Mouse (Mus musculus): ENCODE results near the gene Cd81. TPM values are rescaled to one million over a fixed set of nuclear protein-coding genes. Genes with fewer than 3 reads are reported as not detected.

Cd81 gene
- polyA plus RNA-seq, 1 experiment = 824 TPM

GRCm38 (mm10) chr7:143041138-143041822 lies 11.3 kb upstream of the Cd81 start:
- peak overlapping the region; percentile 67 for H3K27ac ChIP-seq (ENCODE audit: insufficient read depth, low read depth, low read length)
- H3K4me1 ChIP-seq (ENCODE audit: control insufficient read depth, insufficient read depth, low read length) = peaks cover 16% of the 10 kb centered on the region
- DNase-seq = peak; percentile 61
- H3K36me3 ChIP-seq (ENCODE audit: control insufficient read depth, insufficient read depth, low read length) = no peaks in the 10 kb centered on the region
- no peaks in the 10 kb centered on the region for H3K27me3 ChIP-seq (replicated peaks; ENCODE audit: control insufficient read depth, insufficient read depth, low read length)
- 56% methylated on average over 3 of the region's 3 CpGs for WGBS
- TF ChIP-seq POLR2A (IDR thresholded peaks at IDR 0.05; ENCODE audit: low read depth, low read length) (no peak), CTCF (conservative IDR thresholded peaks at IDR 0.05; ENCODE audit: insufficient read depth, insufficient read length, low read depth, low read length) (no peak)
- H3K4me3 ChIP-seq (ENCODE audit: insufficient read depth, low read depth, low read length) = no peak overlapping the region

- H3K36me3 ChIP-seq (ENCODE audit: control insufficient read depth, insufficient read depth, low read length) = no peaks in the 10 kb centered on the region
- peaks cover 16% of the 10 kb centered on the region for H3K4me1 ChIP-seq (ENCODE audit: control insufficient read depth, insufficient read depth, low read length)
- H3K27ac ChIP-seq (ENCODE audit: insufficient read depth, low read depth, low read length) = peak overlapping the region; percentile 86
- DNase-seq = peak; percentile 92
- TF ChIP-seq CTCF (conservative IDR thresholded peaks at IDR 0.05; ENCODE audit: insufficient read depth, insufficient read length, low read depth, low read length) = no peak
- no peak for TF ChIP-seq POLR2A (IDR thresholded peaks at IDR 0.05; ENCODE audit: low read depth, low read length)
- 29% methylated on average over 3 of the region's 3 CpGs for WGBS
- no peaks in the 10 kb centered on the region for H3K27me3 ChIP-seq (replicated peaks; ENCODE audit: control insufficient read depth, insufficient read depth, low read length)
- H3K4me3 ChIP-seq (ENCODE audit: insufficient read depth, low read depth, low read length) = no peak overlapping the region
Measured at GRCm38 (mm10) chr7:143042089-143042488, 10.4 kb upstream of the Cd81 start.

GRCm38 (mm10) chr7:143042897-143043300 lies 9.6 kb upstream of the Cd81 start:
- 65% methylated on average over 3 of the region's 3 CpGs for WGBS
- H3K4me1 ChIP-seq (ENCODE audit: control insufficient read depth, insufficient read depth, low read length) = peaks cover 16% of the 10 kb centered on the region
- TF ChIP-seq CTCF (conservative IDR thresholded peaks at IDR 0.05; ENCODE audit: insufficient read depth, insufficient read length, low read depth, low read length) (no peak), POLR2A (IDR thresholded peaks at IDR 0.05; ENCODE audit: low read depth, low read length) (no peak)
- peak overlapping the region; percentile 86 for H3K27ac ChIP-seq (ENCODE audit: insufficient read depth, low read depth, low read length)
- H3K4me3 ChIP-seq (ENCODE audit: insufficient read depth, low read depth, low read length) = no peak overlapping the region
- H3K27me3 ChIP-seq (replicated peaks; ENCODE audit: control insufficient read depth, insufficient read depth, low read length) = no peaks in the 10 kb centered on the region
- peak; percentile 50 for DNase-seq
- no peaks in the 10 kb centered on the region for H3K36me3 ChIP-seq (ENCODE audit: control insufficient read depth, insufficient read depth, low read length)

- H3K36me3 ChIP-seq (ENCODE audit: control insufficient read depth, insufficient read depth, low read length) = no peaks in the 10 kb centered on the region
- 93% methylated on average over 2 of the region's 2 CpGs for WGBS
- H3K4me1 ChIP-seq (ENCODE audit: control insufficient read depth, insufficient read depth, low read length) = peaks cover 18% of the 10 kb centered on the region
- H3K27me3 ChIP-seq (replicated peaks; ENCODE audit: control insufficient read depth, insufficient read depth, low read length) = no peaks in the 10 kb centered on the region
- TF ChIP-seq POLR2A (IDR thresholded peaks at IDR 0.05; ENCODE audit: low read depth, low read length) = no peak
- TF ChIP-seq CTCF (conservative IDR thresholded peaks at IDR 0.05; ENCODE audit: insufficient read depth, insufficient read length, low read depth, low read length) = no peak
- no peak overlapping the region for H3K27ac ChIP-seq (ENCODE audit: insufficient read depth, low read depth, low read length)
- DNase-seq = no peak
- no peak overlapping the region for H3K4me3 ChIP-seq (ENCODE audit: insufficient read depth, low read depth, low read length)
Measured at GRCm38 (mm10) chr7:143044049-143044825, 8.3 kb upstream of the Cd81 start.

GRCm38 (mm10) chr7:143044826-143045206 lies 7.7 kb upstream of the Cd81 start:
- peaks cover 23% of the 10 kb centered on the region for H3K4me1 ChIP-seq (ENCODE audit: control insufficient read depth, insufficient read depth, low read length)
- H3K27me3 ChIP-seq (replicated peaks; ENCODE audit: control insufficient read depth, insufficient read depth, low read length) = no peaks in the 10 kb centered on the region
- no peak overlapping the region for H3K27ac ChIP-seq (ENCODE audit: insufficient read depth, low read depth, low read length)
- H3K4me3 ChIP-seq (ENCODE audit: insufficient read depth, low read depth, low read length) = no peak overlapping the region
- no peaks in the 10 kb centered on the region for H3K36me3 ChIP-seq (ENCODE audit: control insufficient read depth, insufficient read depth, low read length)
- DNase-seq = no peak
- no peak for TF ChIP-seq POLR2A (IDR thresholded peaks at IDR 0.05; ENCODE audit: low read depth, low read length)
- TF ChIP-seq CTCF (conservative IDR thresholded peaks at IDR 0.05; ENCODE audit: insufficient read depth, insufficient read length, low read depth, low read length) = peak; percentile 14; the same call in 1 of the 2 replicates

- 77% methylated on average over 7 of the region's 7 CpGs for WGBS
- Histone ChIP-seq H3K27me3 (replicated peaks; ENCODE audit: control insufficient read depth, insufficient read depth, low read length) (no peaks in the 10 kb centered on the region), H3K36me3 (ENCODE audit: control insufficient read depth, insufficient read depth, low read length) (no peaks in the 10 kb centered on the region), H3K4me3 (ENCODE audit: insufficient read depth, low read depth, low read length) (no peak overlapping the region), H3K4me1 (ENCODE audit: control insufficient read depth, insufficient read depth, low read length) (peaks cover 35% of the 10 kb centered on the region), H3K27ac (ENCODE audit: insufficient read depth, low read depth, low read length) (no peak overlapping the region)
- TF ChIP-seq POLR2A (IDR thresholded peaks at IDR 0.05; ENCODE audit: low read depth, low read length) = no peak
- TF ChIP-seq CTCF (conservative IDR thresholded peaks at IDR 0.05; ENCODE audit: insufficient read depth, insufficient read length, low read depth, low read length) = no peak
- no peak for DNase-seq
Measured at GRCm38 (mm10) chr7:143046358-143046757, 6.2 kb upstream of the Cd81 start.

GRCm38 (mm10) chr7:143049331-143049730 lies 3.2 kb upstream of the Cd81 start:
- Histone ChIP-seq H3K27ac (ENCODE audit: insufficient read depth, low read depth, low read length) (peak overlapping the region; percentile 80), H3K27me3 (replicated peaks; ENCODE audit: control insufficient read depth, insufficient read depth, low read length) (no peaks in the 10 kb centered on the region), H3K4me1 (ENCODE audit: control insufficient read depth, insufficient read depth, low read length) (peaks cover 27% of the 10 kb centered on the region), H3K4me3 (ENCODE audit: insufficient read depth, low read depth, low read length) (no peak overlapping the region), H3K36me3 (ENCODE audit: control insufficient read depth, insufficient read depth, low read length) (no peaks in the 10 kb centered on the region)
- 61% methylated on average over 3 of the region's 3 CpGs for WGBS
- peak; percentile 55 for DNase-seq
- no peak for TF ChIP-seq CTCF (conservative IDR thresholded peaks at IDR 0.05; ENCODE audit: insufficient read depth, insufficient read length, low read depth, low read length)
- no peak for TF ChIP-seq POLR2A (IDR thresholded peaks at IDR 0.05; ENCODE audit: low read depth, low read length)
